Mouse (Mus musculus) thymus, postnatal 0 days (tissue): ENCODE data around the gene Cdkn2b. TPM values are rescaled to one million over a fixed set of nuclear protein-coding genes. Genes with fewer than 3 reads are reported as not detected.

Experiments used
- DNase-seq: peaks from one replicate; pipeline ENCODE4 v3.0.0-alpha.2; 2015; ENCODE audit warnings: low spot score
- polyA plus RNA-seq: library from polyadenylated mRNA; unstranded; fragments of >200 nt; fragmentation: Nextera tagmentation; extraction: Ambion mirVana; gene quantifications from 2 replicates; pipeline ENCODE4 v1.2.1, GENCODE M21; 2015

Gene Cdkn2b
- polyA plus RNA-seq = 3.5 and 4.2 TPM in 2 replicates

DNA sequence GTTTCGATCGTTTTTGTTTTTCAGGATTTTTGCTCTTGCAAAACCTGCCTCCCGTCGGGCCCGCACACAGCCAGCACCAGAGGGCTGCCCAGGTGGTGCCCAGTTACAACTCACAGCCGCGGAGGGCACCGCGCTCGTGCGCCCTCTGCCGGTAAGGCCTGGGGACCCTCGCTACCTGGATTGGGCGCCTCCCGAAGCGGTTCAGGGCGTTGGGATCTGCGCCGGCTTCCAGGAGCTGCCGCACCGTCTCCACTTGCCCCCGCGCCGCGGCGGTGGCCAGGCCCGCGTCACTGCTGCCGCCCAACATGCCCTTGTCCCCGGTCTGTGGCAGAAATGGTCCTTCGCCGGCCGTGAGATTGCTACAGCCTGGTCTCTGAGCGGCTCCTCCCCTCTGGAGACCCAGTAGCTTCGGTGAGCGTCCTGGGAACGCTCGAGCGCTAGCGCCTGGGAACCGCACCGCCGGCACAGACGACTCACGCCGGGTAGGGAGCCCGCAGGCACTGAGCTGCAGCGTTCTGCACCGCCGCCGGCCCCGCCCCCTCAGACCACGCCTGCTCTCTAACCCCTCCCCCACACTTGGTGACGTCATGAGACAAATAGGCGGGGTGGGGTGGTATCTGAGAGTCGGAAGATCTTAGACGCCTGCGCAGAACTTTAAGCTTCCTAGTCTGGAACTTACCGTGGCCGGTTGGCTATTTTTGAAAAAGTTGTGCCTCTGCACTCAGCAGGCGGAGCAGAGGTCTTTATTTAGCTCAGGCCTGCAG is at the start of gene Cdkn2b:
Cdkn2b (minus strand) TSS at position 549 of the 764 bp plus-strand sequence.
- DNase-seq = peak; percentile 61

DNA sequence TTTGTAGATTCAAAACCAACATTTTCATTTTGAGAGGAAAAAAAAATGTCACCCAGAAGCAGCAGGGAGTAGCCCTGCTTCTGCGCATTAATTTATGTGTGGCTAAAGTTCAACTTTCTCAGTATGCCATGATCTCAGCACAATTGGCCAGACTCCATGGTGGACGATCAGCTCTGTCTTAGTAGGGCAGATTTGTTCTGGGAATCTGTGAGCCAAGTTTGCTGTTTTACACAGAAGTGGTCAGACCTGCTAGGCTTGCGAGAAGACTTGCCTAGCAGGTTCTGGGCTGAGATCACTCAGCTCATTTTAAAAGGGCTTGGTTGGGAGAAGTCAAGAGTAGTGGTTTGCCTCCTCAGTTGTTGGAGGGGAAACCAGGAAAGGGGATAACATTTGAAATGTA is 49.5 kb upstream of the Cdkn2b start:
- DNase-seq = no peak

DNA sequence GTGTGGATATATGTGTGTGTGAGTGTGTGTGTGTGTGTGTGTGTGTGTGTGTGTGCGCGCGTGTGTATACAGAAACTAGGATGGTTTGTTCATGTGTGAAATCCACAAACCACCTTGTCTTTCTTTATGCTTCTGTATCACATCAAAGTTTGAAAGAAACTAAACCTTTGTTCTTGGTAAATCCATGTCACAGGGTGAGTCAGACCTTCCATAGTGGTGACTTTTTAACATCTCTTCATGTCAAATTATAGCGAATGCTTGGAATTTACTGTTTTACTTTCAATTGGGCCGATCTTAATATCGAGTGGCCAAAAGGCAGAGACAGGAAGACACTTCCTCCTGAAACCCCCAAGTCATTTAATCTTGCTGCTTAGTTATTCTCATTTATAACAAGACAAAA is 48.7 kb upstream of the Cdkn2b start:
- DNase-seq = no peak

DNA sequence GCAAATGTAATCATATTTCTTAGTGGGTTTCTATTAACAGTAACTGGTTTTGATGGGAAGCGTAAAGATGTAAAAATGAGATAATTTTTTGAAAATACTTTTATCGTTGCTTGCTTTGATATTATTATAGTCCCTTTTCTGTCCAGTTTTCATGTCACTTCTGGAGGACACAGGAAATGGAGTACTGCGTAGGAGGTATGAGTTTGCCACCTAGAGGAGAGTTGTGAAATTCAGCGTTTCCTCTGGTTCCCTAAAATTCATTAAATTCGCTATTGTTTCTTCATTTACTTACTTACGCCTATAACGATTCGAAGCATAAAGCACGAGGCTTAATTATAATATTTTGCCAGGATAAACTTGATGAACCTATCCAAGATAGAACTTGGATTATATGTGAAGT is 43.1 kb upstream of the Cdkn2b start:
- no peak for DNase-seq

DNA sequence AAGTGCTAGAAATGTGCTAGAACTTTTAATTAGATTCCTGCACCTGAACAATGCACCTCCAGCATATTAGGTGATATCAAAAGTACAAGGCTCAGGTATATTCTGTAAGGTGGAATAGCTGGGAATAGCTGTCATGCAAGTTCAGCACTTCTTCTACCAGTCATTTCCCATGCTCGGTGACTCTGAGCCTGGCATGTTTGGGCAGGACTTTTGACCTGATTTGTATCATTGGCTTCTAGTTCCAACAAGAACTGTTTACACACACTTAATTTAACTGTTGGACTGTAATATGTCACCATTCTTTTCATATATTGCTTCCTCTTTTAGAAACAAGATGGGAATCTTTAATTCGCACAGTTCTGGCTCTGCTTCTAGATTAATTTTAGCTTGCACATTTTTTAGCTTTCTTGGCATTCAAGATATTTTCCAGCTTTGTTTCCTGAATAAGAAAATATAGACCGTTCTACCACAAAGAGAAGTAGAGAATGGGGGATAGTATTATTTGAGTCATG is 42.3 kb upstream of the Cdkn2b start:
- DNase-seq = no peak

DNA sequence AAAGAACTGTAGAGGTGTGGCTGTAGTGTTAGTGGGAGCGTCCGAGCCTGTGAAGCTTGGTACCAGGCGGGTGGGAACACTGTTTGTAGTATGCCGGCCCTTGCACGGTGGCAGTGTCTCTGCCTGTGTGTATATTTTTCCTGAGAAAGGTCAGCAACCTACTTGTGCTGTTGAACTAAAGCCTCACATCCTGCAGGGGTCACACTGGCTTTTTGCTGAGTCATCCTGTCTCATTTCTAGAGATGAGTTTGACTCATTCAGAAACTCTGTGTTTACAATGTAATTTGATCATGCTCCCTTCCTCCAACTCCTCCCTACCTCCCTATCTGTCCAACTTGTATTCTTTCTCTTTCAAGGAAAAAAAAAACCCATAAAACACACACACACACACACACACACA is 40.6 kb upstream of the Cdkn2b start:
- DNase-seq = no peak

DNA sequence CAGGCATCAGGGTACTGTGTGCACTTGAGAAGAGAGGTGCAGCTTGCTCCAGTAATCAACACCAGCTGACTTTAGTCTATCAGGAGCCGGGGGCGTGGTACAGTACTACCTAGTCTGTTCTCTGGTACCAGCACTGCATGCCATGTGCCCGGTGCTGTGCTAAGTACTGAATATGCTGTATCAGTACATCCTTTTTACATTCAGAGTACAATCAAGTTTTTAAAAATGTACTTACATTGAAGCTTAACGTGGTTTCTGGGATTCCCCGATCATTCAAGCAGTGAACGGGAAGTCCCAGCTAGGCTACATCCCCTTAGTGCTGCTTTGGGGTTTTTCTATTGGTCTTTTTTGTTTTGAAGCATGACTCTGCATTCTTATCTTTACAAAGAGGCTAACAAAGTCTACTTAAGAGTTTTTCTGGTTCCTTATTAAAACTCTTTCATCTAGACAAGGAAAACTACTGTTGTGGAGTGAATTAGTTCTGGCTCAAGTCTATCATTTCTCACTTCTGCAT is 40.2 kb upstream of the Cdkn2b start:
- DNase-seq = no peak

DNA sequence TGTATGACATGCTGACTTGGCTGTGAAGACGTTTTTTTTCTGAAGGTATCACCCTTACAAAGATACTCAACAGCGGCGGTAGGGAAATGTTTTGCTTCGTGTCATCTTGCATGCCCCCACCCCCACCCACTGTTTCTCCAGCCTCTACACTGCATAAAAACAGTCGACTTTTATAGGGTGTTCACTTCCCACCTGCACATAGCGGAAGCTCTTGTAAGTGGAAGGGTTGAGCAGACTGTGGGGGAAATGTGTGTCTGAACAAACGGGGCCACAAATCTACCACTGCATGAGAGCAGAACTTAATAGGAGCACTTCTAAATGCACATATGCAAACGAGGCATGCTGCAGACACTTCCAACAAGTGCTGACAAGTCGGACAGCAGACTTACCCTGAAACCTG is 39.6 kb upstream of the Cdkn2b start:
- no peak for DNase-seq

DNA sequence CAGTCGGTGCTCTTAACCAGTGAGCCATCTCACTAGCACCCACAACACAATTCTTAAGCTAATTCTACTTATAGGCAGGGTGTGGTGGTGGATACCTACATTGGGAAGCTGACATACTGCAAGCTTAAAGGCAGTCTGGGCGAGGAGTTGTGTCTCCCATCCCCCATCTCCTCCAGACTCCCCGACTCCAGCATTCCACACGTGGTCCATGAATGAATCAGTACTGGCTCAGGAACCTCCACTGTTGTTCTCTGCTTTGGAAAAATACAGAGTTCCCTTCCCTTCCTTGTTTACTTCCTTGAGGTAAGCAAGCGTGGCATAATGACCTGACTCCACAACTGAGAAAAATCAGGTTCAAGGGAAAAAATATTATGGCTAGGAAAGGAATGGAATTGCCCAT is 38.0 kb upstream of the Cdkn2b start:
- no peak for DNase-seq

DNA sequence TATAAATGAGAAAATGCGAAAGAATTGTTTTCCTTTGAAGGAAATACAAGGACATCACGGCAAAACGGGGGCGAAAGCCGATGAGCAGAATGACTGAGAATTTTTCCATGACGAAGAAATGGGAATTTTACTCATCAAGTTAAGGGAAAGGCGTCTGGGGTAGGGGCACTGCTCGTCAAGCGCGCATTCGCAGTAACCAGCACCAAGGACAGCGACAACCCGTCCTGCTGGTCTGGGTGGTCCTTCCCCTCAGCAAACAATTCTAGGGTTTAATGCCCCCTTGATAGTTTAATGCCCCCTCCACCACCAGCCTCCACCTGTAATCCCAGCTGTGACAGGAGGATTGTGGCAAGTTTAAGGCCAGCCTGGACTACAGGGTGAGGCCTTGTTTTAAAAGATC is 2.6 kb upstream of the Cdkn2b start:
- DNase-seq = no peak

DNA sequence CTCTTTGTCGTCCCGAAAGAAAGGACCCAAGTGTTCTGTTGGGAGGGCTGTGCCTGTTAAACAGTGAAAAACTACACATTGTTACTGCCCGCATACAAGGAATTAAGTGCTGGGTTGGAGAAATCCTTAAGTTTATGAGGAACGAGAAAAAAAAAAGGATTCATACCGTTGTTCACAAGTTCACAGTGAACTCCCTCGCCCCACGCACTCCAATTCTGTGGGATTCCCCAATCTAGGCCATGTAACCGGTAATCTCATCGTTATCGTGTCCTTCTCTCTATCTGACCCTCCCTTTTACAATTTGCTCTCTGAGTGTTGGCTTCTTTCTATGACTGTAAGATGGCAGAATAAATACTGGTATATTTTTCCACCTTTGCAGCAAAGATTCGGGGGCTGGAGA is 843 bp downstream of the Cdkn2b start:
- no peak for DNase-seq

DNA sequence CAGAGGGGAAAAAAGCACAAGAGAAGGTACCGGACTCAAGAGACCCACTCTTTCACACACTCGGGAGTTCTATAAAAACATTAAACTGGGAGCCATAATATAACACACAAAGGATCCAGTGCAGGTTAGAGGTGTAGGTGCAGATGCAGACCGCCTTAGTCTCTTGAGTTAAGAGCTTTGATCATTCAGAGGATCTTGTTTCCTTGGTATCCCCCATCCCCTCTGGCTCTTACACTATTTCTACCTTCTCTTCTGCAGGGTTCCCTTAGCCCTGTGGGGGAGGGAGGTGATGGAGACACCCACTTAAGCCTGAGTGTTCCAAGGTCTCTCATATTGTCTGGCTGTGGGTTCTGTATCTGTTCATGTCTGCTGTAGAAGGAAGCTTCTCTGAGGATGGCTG is 2.8 kb downstream of the Cdkn2b start:
- DNase-seq = no peak

DNA sequence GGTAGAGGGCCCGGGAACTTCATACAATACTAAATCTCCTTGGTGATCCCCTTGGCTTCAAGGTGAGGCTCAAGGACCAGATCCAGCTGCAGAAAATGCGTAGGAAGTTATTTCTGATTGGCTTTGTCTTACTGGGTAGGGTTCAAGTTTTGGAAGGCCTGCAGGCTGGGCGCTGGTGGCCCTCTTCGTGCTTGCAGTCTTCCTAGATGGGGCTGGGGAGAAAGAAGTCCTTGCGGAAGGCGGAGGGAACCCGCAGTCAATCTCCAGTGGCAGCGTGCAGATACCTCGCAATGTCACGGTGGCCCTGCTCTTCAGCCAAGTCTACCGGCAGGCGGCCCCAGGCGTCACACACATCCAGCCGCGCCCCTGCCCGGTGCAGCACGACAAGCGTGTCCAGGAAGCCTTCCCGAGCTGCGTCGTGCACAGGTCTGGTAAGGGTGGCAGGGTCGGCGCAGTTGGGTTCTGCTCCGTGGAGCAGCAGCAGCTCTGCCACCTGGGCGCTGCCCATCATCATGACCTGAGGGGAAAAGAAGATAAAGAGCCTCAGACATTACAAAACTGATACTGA is 4.0 kb downstream of the Cdkn2b start:
- DNase-seq = no peak

DNA sequence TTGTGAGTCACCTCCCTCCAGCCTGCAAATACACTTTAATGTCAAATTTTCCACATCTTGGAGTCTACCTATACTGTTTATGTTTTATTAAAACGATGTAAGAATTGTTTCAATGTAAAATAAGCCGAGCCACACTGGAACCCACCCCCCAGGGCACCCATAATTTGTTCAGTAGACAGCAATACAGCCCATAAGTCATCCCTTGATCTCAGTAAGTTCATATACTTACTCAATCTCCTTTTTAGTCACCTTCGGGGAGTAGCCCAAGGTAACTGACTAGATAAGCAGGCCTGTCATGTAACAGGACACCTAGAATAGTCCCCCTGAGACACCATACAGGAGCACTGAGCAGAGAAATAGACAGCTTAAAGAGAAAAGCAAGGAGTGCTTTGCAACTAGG is 5.1 kb downstream of the Cdkn2b start:
- DNase-seq = no peak

DNA sequence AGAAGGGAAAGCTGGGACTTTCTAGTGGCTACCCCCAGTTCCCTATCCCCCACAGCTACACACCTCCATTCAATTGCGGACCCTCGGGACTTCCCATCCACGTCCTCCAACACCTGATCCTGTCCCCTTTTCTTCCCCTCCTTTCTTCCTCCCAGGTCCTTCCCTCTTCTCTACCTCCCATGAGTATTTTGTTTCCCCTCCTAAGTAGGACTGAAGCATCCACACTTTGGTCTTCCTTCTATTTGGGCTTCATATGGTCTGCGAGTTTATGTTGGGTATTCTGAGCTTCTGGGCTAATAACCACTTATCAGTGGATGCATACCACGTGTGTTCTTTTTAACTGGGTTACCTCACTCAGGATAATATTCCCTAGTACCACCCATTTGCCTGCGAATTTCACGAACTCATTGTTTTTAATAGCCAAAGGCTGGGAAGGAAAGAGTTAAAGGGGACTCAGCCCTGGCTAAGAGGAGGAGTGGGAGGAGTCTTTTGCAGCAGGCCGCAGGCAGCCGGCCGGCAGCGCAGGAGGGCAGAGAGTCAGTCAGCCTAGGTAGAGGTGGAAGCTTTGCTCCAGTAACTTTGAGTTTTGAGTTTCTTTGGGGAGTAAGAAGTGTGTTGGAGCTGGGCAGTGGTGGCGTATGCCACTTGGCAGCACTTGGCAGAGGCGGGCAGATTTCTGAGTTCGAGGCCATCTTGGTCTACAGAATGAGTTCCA is 7.4 kb downstream of the Cdkn2b start:
- DNase-seq = no peak

DNA sequence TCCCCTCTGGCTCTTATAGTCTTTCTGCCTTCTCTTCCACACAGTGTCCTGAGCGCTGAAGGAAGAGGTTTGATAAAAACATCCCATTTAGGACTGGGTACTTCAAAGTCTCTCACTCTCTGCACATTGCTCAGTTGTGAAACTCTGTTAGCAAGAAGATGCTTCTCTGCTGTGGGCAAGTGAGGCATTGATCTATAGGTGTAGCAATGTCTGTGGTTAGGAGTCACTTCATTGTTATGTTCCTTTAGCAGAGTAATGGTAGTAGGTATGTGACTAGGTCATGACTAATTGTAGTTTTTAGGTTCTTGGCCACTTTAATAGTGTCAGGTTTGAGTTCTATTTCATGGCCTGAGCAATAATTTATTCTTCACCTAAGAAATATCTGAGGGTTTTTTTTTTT is 8.7 kb downstream of the Cdkn2b start:
- no peak for DNase-seq

DNA sequence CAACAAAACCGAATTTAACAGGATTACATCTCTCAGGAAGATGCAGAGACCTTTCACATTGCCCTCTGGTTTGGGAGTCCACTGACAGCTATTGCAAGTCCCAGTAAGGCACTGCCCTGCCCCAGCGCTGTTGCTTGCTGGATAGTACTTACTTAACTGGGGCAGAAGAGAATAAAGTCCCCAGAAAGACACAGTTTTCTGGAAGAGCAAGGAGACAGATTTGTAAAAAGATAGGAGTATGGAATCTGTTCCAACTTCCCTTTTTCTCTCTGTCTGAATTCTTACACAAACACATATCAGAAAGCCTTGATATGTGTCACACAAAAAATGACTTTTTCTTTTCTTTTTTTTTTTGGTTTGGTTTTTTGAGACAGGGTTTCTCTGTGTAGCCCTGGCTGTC is 11.1 kb downstream of the Cdkn2b start:
- DNase-seq = no peak

DNA sequence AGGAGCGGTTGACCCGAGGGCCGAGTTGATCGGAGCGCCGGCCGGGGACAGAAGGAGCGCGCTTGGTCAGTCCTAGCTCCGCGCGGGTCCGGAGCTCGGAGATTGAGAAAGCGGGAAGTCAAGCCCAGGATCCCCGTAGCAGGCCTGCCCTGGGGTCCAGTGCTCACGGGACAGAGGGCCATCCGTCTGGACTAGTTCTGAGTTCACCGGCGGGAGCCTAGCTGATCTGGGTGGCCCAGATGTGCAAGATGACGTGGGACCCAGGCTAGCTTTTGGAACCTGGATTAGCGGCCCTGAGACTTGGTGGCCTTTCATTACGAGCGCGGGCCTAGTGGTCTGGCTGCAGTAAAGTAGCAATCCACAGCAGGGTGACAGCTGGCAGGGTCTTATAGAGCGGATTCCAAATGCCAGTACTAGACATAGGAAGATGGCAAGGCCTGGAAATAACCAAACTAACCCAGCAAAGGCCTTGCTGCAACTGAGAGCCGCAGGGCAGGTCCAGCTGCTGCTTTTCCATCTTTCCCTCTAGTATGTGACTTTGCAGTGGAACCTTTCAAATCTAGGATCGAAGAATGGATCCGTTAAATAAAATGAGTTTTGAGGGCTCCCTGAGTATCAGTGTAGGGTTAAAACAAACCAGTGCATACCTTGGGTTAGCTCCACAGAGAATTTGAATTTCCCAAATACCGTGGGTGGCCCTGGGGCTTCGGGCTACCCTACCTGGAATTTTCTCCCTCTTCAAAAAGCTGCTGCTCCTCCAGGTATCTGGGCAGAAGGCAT is 15.2 kb downstream of the Cdkn2b start:
- no peak for DNase-seq

DNA sequence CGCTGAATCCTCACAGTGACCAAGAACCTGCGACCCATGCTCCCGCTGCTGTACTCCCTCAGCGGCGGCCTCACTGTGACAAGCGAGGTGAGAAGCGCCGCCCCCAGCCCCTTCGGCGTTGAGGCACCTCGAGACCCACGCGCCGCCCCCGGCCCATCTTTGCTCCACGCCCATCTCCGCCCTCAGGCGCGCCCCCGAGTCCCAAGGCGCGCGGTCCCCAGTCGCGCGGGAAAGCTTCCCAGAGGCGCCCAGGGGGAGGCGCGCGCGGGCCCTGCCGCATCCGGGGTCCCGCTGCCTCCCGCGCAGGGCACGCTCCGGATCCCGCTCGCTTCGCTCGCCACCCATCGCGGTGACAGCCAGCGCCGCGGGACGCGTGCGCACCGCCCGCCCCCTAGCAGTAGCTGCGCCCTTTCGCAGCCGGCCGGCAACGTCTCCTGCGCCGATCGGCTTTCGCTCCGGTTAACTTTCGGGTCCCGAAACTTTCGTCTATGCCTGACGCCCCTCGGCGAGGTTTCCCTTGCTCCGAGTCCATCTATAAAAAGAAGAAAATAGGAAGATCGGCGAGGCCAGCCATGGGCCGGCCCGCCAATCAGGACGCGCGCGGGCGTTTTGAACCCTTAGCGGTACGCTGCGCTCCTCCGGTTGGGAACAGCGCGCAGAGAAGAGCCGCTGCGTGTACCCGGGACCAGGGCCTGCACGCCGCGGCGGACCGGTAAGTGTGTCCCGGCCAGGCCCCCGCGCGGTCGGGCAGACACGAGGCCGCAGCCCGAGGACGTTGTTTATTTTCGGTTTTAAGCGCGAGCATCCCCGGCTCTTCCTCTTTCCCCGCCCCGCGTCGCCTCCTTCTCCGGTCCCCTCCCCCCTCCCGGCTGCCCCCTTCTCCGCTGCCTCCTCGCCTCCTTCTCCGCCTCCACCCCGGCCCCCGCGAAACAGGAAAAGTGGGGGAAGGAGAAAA is 16.1 kb downstream of the Cdkn2b start, which contains the start of gene Cdkn2a:
Cdkn2a (minus strand) TSS at position 168 of the 955 bp plus-strand sequence.
- DNase-seq = peak; percentile 35

DNA sequence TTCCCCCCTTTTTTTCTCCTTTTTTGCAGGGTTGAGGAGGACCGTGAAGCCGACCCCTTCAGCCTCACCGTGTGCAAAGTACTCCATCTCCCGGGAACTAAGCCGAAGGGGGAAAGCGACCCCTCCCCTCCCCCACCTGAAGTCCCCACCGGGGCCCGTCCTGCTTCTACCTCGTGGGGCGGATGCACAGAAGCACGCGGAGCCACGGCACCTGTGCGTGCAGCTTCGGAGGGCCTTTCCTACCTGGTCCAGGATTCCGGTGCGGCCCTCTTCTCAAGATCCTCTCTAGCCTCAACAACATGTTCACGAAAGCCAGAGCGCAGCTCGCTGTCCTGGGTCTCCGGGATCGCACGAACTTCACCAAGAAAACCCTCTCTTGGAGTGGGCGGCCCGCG is 16.8 kb downstream of the Cdkn2b start:
- DNase-seq = no peak
